Mouse (Mus musculus): ENCODE data around the gene Il10ra.

Il10ra gene

GRCm38 (mm10) chr9:45268597-45269325, at the start of gene Il10ra:
Il10ra (minus strand) TSS chr9:45269149.
- DNase-seq, result peak; percentile 48

- DNase-seq, result no peak
Observed at GRCm38 (mm10) chr9:45317635-45318034, 48.7 kb upstream of the Il10ra start.

- DNase-seq, result no peak
Observed at GRCm38 (mm10) chr9:45313913-45314312, 45.0 kb upstream of the Il10ra start.

GRCm38 (mm10) chr9:45311858-45312257, 42.9 kb upstream of the Il10ra start:
- no peak for DNase-seq

GRCm38 (mm10) chr9:45308521-45308920, 39.6 kb upstream of the Il10ra start:
- no peak for DNase-seq

- no peak for DNase-seq
Observed at GRCm38 (mm10) chr9:45306746-45307410, 37.9 kb upstream of the Il10ra start.

- DNase-seq, result no peak
Observed at GRCm38 (mm10) chr9:45301771-45302170, 32.8 kb upstream of the Il10ra start.

GRCm38 (mm10) chr9:45300422-45301104, 31.6 kb upstream of the Il10ra start:
- DNase-seq, result peak; percentile 95

- peak; percentile 15 for DNase-seq
Observed at GRCm38 (mm10) chr9:45299231-45300006, 30.5 kb upstream of the Il10ra start.

- DNase-seq, result no peak
Observed at GRCm38 (mm10) chr9:45294210-45295011, 25.5 kb upstream of the Il10ra start.

GRCm38 (mm10) chr9:45291481-45292168, 22.7 kb upstream of the Il10ra start:
- DNase-seq, result no peak

GRCm38 (mm10) chr9:45282466-45282865, 13.5 kb upstream of the Il10ra start:
- no peak for DNase-seq

GRCm38 (mm10) chr9:45280891-45281290, 11.9 kb upstream of the Il10ra start:
- DNase-seq, result no peak

- no peak for DNase-seq
Observed at GRCm38 (mm10) chr9:45280059-45280458, 11.1 kb upstream of the Il10ra start.

GRCm38 (mm10) chr9:45274635-45275034, 5.7 kb upstream of the Il10ra start:
- DNase-seq, result no peak

- no peak for DNase-seq
Observed at GRCm38 (mm10) chr9:45274218-45274617, 5.3 kb upstream of the Il10ra start.

GRCm38 (mm10) chr9:45272213-45272612, 3.3 kb upstream of the Il10ra start:
- DNase-seq, result no peak

GRCm38 (mm10) chr9:45268079-45268478, 870 bp downstream of the Il10ra start:
- no peak for DNase-seq

GRCm38 (mm10) chr9:45267099-45267498, 1.9 kb downstream of the Il10ra start:
- no peak for DNase-seq

GRCm38 (mm10) chr9:45261872-45262271, 7.1 kb downstream of the Il10ra start:
- no peak for DNase-seq

GRCm38 (mm10) chr9:45261466-45261865, 7.5 kb downstream of the Il10ra start:
- DNase-seq, result no peak

GRCm38 (mm10) chr9:45259065-45259464, 9.9 kb downstream of the Il10ra start:
- no peak for DNase-seq

All from right cerebral cortex, adult 18-20 months (tissue).